Mouse (Mus musculus): Measurements from ENCODE around the gene Acbd3.

DNA sequence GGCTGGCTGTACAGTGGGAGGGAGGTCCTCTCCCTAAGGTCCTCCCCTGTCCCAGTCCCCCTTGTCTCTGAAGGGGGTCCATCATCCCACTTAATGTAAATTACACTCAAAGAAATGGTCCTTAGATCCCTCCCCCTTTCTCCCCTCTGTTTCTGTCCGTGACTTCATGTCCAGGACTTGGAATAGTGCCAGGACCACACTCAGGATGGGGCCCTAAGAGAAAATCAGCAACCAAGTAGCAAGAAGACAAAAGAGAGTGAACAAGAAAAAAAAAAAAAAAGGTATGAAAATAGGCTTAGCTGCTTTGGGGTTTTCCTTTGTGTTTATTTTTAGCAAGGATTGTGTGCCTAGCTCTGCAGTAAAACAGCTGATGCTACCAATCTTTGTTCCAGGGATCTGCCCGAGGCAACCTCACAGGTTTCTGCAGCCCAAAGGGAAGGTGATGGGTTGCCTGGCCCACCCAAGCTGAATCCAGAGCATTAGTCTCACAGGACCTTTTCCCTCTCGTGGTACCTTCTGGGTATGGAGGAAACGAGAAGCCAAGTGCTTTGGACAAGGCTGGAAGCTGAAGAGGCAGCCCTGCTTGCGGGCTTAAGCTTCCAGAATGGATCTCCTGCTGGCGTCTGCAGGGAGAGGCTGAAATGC, 50.1 kb downstream of the Acbd3 start:
- TF ChIP-seq CTCF (IDR thresholded peaks at IDR 0.05; ENCODE audit: control insufficient read depth, insufficient read depth, low read length): no peak
- no peak for TF ChIP-seq POLR2A (IDR thresholded peaks at IDR 0.05; ENCODE audit: borderline replicate concordance, control insufficient read depth, low read depth, low read length)
